Mouse (Mus musculus) CH12.LX (cell line): ENCODE results near the gene Tmem115.
A peak's percentile ranks its signal among the peaks of the same experiment; 100 is the strongest.

Source experiments
- CTCF ChIP-seq, 2 experiments: IDR thresholded peaks in 1 of 2; conservative IDR thresholded peaks in 1 of 2; 2 replicates each; pipeline ENCODE4 v1.5.1; 2011 to 2012; ENCODE audit warnings: low read depth in 2 of 2, low read length in 2 of 2, improper control_type of control experiment in 1 of 2, inconsistent platforms in 1 of 2, mild to moderate bottlenecking in 1 of 2, moderate library complexity in 1 of 2
- E2F4 ChIP-seq: IDR thresholded peaks from 2 replicates; pipeline ENCODE4 v1.6.1; 2011; ENCODE audit warnings: low read depth, low read length, improper control_type of control experiment; ENCODE audit not compliant: insufficient replicate concordance
- HCFC1 ChIP-seq: IDR thresholded peaks from 2 replicates; pipeline ENCODE4 v1.6.1; 2012; ENCODE audit warnings: low read depth, mild to moderate bottlenecking, inconsistent platforms, low read length, improper control_type of control experiment
- KAT2A ChIP-seq: IDR thresholded peaks from 2 replicates; pipeline ENCODE4 v1.6.1; 2012; ENCODE audit warnings: low read length, improper control_type of control experiment, inconsistent platforms; ENCODE audit not compliant: insufficient replicate concordance
- MAFK ChIP-seq: IDR thresholded peaks from 2 replicates; pipeline ENCODE4 v1.6.1; 2011; ENCODE audit warnings: low read length, improper control_type of control experiment; ENCODE audit not compliant: insufficient replicate concordance
- MEF2A ChIP-seq: IDR thresholded peaks from 2 replicates; pipeline ENCODE4 v1.6.1; 2014; ENCODE audit warnings: low read depth, mild to moderate bottlenecking, inconsistent platforms, low read length, improper control_type of control experiment, borderline replicate concordance
- MXI1 ChIP-seq: IDR thresholded peaks from 2 replicates; pipeline ENCODE4 v1.6.1; 2011; ENCODE audit warnings: mild to moderate bottlenecking, low read depth, low read length, improper control_type of control experiment
- NRF1 ChIP-seq: IDR thresholded peaks from 2 replicates; pipeline ENCODE4 v1.6.1; 2014; ENCODE audit warnings: low read depth, mild to moderate bottlenecking, inconsistent platforms, low read length, improper control_type of control experiment, moderate library complexity
- POLR2A ChIP-seq: IDR thresholded peaks from 2 replicates; pipeline ENCODE4 v1.6.1; 2011; ENCODE audit warnings: low read depth, mild to moderate bottlenecking, improper control_type of control experiment, low read length
- RCOR1 ChIP-seq: conservative IDR thresholded peaks from 2 replicates; pipeline ENCODE4 v1.6.1; 2012; ENCODE audit warnings: low read depth, mild to moderate bottlenecking, inconsistent platforms, low read length, improper control_type of control experiment
- SIN3A ChIP-seq: IDR thresholded peaks from 2 replicates; pipeline ENCODE4 v1.6.1; 2012; ENCODE audit warnings: low read length, improper control_type of control experiment, inconsistent platforms
- ZC3H11A ChIP-seq: IDR thresholded peaks from 2 replicates; pipeline ENCODE4 v1.6.1; 2012; ENCODE audit warnings: low read depth, mild to moderate bottlenecking, inconsistent platforms, low read length, improper control_type of control experiment

DNA sequence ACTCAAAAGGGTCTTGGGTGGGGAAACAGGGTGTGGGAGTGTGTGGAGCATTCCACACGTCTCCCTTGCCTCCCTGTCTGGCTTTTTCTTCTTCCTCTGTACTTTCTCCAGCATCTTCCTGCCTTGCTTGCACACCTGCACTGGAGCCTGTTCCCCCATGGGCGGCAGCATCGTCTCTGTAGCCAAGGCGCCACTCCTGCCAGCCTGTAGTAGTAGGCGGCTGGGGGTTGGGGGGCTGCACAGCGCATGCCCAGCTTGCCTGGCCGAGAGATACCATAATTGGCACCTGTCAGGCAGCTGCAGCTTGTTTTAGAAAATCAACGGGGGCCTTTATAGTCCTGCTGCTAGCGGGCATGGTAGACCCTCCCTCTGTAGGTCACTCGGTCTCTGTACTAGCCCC is 25.5 kb upstream of the Tmem115 start:
- TF ChIP-seq POLR2A (no peak), HCFC1 (no peak), CTCF (conservative IDR thresholded peaks at IDR 0.05 in 1 of 2, IDR thresholded peaks at IDR 0.05 in 1 of 2; ENCODE audit: low read depth in 2 of 2, low read length in 2 of 2) (no peak), E2F4 (no peak), ZC3H11A (no peak), MAFK (no peak), SIN3A (no peak), MXI1 (no peak), MEF2A (no peak), NRF1 (peak; percentile 71), KAT2A (no peak), RCOR1 (no peak)
